Mouse (Mus musculus) G1E (cell line): ENCODE results near the gene Ccdc115. TPM values are rescaled to one million over a fixed set of nuclear protein-coding genes. Genes with fewer than 3 reads are reported as not detected.

Source experiments
- ATAC-seq: 2 replicates; pipeline ENCODE4 v1.8.0; 2016; ENCODE audit warnings: mild to moderate bottlenecking; ENCODE audit not compliant: insufficient number of reproducible peaks, poor library complexity, low FRiP score, severe bottlenecking; ENCODE audit errors: extremely low read depth
- DNase-seq: peaks from one replicate; pipeline ENCODE4 v3.0.0; 2012; ENCODE audit warnings: low spot score
- H3K27me3 ChIP-seq: 2 replicates; pipeline ENCODE4 v1.6.1; 2012; ENCODE audit warnings: mild to moderate bottlenecking, low read length, inconsistent platforms; ENCODE audit not compliant: insufficient read depth
- H3K36me3 ChIP-seq: replicated peaks from 2 replicates; pipeline ENCODE3; 2012; ENCODE audit warnings: mild to moderate bottlenecking, inconsistent platforms
- H3K4me1 ChIP-seq: 2 replicates; pipeline ENCODE4 v1.6.1; 2012; ENCODE audit warnings: low read depth, low read length, inconsistent platforms, mixed read lengths; ENCODE audit not compliant: insufficient read depth
- H3K4me3 ChIP-seq: 2 replicates; pipeline ENCODE4 v1.5.1; 2012; ENCODE audit warnings: low read depth, mild to moderate bottlenecking, inconsistent platforms, low read length, moderate library complexity, mixed read lengths
- H3K9me3 ChIP-seq: replicated peaks from 2 replicates; pipeline ENCODE4 v1.6.1; 2012; ENCODE audit warnings: inconsistent platforms
- CTCF ChIP-seq: IDR thresholded peaks from 2 replicates; pipeline ENCODE4 v1.5.1; 2012; ENCODE audit warnings: low read depth, low read length, inconsistent platforms, mixed read lengths
- GATA1 ChIP-seq: IDR thresholded peaks from 2 replicates; pipeline ENCODE4 v1.6.1; 2012; ENCODE audit warnings: borderline replicate concordance, low read length, inconsistent platforms, mixed read lengths
- GATA2 ChIP-seq: IDR thresholded peaks from 2 replicates; pipeline ENCODE4 v1.6.1; 2012; ENCODE audit warnings: low read depth, low read length, inconsistent platforms, borderline replicate concordance
- POLR2AphosphoS5 ChIP-seq: IDR thresholded peaks from 2 replicates; pipeline ENCODE4 v1.6.1; 2012; ENCODE audit warnings: low read depth, low read length, inconsistent platforms; ENCODE audit not compliant: insufficient replicate concordance
- TAL1 ChIP-seq: conservative IDR thresholded peaks from 2 replicates; pipeline ENCODE4 v1.6.1; 2012; ENCODE audit warnings: low read depth, low read length, inconsistent platforms, mixed read lengths
- polyA plus RNA-seq: library from polyadenylated mRNA; stranded (reverse); fragments of >175 nt; gene quantifications from 2 replicates; pipeline ENCODE4 v1.2.3, GENCODE M21; 2012
- total RNA-seq, 2 experiments: library from RNA; stranded (forward) in 1 of 2; stranded (reverse) in 1 of 2; fragments of 200-1000 nt in 1 of 2; fragments of >200 nt in 1 of 2; fragmentation: Nextera tagmentation in 1 of 2; gene quantifications; 2 replicates each; pipeline ENCODE4 v1.2.3; 2014 to 2017

Gene Ccdc115
- total and polyA plus RNA-seq, 3 experiments: 60.5 to 146 (median 97.1) TPM

- H3K27me3 ChIP-seq: peaks cover 6% of the 10 kb centered on the region
- DNase-seq: no peak
- H3K36me3 ChIP-seq: peaks cover 5% of the 10 kb centered on the region
- peaks cover 47% of the 10 kb centered on the region for H3K4me1 ChIP-seq
- H3K4me3 ChIP-seq: no peak overlapping the region
- no peaks in the 10 kb centered on the region for H3K9me3 ChIP-seq
- ATAC-seq: no peak
- TF ChIP-seq TAL1 (no peak), CTCF (no peak), GATA2 (no peak), POLR2AphosphoS5 (no peak), GATA1 (no peak)
These were observed 24.9 kb upstream of the Ccdc115 start for GRCm38 (mm10) chr1:34464310-34464817.

- TF ChIP-seq TAL1 (no peak), POLR2AphosphoS5 (no peak), GATA2 (no peak), CTCF (peak; percentile 66; the same call in 1 of the 2 replicates), GATA1 (no peak)
- H3K36me3 ChIP-seq: peaks cover 5% of the 10 kb centered on the region
- ATAC-seq: 0 out of 2 replicates have a peak, but pooled peaks have one; percentile 9
- H3K9me3 ChIP-seq: no peaks in the 10 kb centered on the region
- H3K4me1 ChIP-seq: peaks cover 54% of the 10 kb centered on the region
- DNase-seq: peak; percentile 69
- peaks cover 20% of the 10 kb centered on the region for H3K27me3 ChIP-seq
- H3K4me3 ChIP-seq: no peak overlapping the region
These were observed 23.3 kb upstream of the Ccdc115 start for GRCm38 (mm10) chr1:34462766-34463165.

- H3K36me3 ChIP-seq: peaks cover 5% of the 10 kb centered on the region
- TF ChIP-seq GATA2 (no peak), CTCF (no peak), GATA1 (no peak), TAL1 (no peak), POLR2AphosphoS5 (no peak)
- peak overlapping the region; percentile 76 for H3K4me3 ChIP-seq
- H3K9me3 ChIP-seq: no peaks in the 10 kb centered on the region
- DNase-seq (peak; percentile 69), ATAC-seq (no peak; the same call in none of the 2 replicates)
- peaks cover 43% of the 10 kb centered on the region for H3K4me1 ChIP-seq
- peaks cover 42% of the 10 kb centered on the region for H3K27me3 ChIP-seq
These were observed 20.6 kb upstream of the Ccdc115 start for GRCm38 (mm10) chr1:34460061-34460441.

GRCm38 (mm10) chr1:34459284-34460060 is 20.0 kb upstream of the Ccdc115 start, which contains the start of gene Ptpn18:
TSS of gene Ptpn18 (plus strand) at chr1:34459762.
- peaks cover 43% of the 10 kb centered on the region for H3K27me3 ChIP-seq
- ATAC-seq (peak; percentile 94), DNase-seq (peak; percentile 96)
- H3K4me1 ChIP-seq: peaks cover 40% of the 10 kb centered on the region
- peak within 1 kb of the TSS; percentile 76 for H3K4me3 ChIP-seq
- no peak for TF ChIP-seq CTCF
- TF ChIP-seq TAL1: no peak
- no peak for TF ChIP-seq POLR2AphosphoS5
- H3K36me3 ChIP-seq: peaks cover 5% of the 10 kb centered on the region
- no peaks in the 10 kb centered on the region for H3K9me3 ChIP-seq

GRCm38 (mm10) chr1:34458431-34458830 is 19.0 kb upstream of the Ccdc115 start:
- Histone ChIP-seq H3K9me3 (no peaks in the 10 kb centered on the region), H3K4me3 (no peak overlapping the region; the same call in 1 of the 2 replicates), H3K4me1 (peaks cover 36% of the 10 kb centered on the region), H3K36me3 (peaks cover 2% of the 10 kb centered on the region), H3K27me3 (peaks cover 53% of the 10 kb centered on the region)
- TF ChIP-seq TAL1: no peak
- no peak for TF ChIP-seq GATA1
- no peak for TF ChIP-seq CTCF
- TF ChIP-seq GATA2: no peak
- no peak for TF ChIP-seq POLR2AphosphoS5
- DNase-seq (no peak), ATAC-seq (no peak)

GRCm38 (mm10) chr1:34443124-34443523 is 3.7 kb upstream of the Ccdc115 start:
- DNase-seq (no peak), ATAC-seq (no peak)
- Histone ChIP-seq H3K4me3 (no peak overlapping the region), H3K4me1 (peaks cover 22% of the 10 kb centered on the region), H3K27me3 (no peaks in the 10 kb centered on the region), H3K36me3 (peaks cover 67% of the 10 kb centered on the region), H3K9me3 (no peaks in the 10 kb centered on the region)
- no peak for TF ChIP-seq GATA2
- no peak for TF ChIP-seq TAL1
- TF ChIP-seq POLR2AphosphoS5: no peak
- no peak for TF ChIP-seq GATA1
- no peak for TF ChIP-seq CTCF
